Mouse (Mus musculus) liver, adult 2 months (tissue): ENCODE data around the gene Sphk2.

Source experiments
- CTCF ChIP-seq: fragments of 200-500 bp; IDR thresholded peaks from 2 replicates; pipeline ENCODE4 v1.5.1; 2011; ENCODE audit warnings: low read depth, low read length, control low read depth
- POLR2A ChIP-seq: fragments of 200-500 bp; IDR thresholded peaks from 2 replicates; pipeline ENCODE4 v1.6.1; 2011; ENCODE audit warnings: low read length, control low read depth; ENCODE audit not compliant: insufficient read depth; ENCODE audit errors: extremely low read depth

DNA sequence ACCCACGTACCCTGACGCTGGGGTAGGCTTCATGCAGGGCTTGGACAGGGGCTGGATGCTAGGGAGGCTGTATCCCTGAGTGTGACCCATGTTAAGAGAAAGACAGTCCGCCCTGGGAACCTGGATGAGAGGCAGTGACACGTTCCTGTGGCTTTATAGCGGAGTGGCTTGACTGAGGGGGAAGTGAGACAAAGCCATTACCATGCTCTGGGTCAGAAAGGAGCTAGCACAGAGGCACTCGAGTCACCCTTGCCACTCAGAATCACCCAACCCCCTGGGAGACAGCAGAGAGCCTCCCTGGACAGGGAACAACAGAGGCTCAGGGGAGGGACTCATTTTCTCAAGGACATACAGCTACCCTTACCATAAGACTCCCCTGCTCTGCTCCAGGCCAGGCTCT lies 28.7 kb downstream of the Sphk2 start:
- TF ChIP-seq POLR2A (no peak), CTCF (no peak)
